Mouse (Mus musculus) liver (tissue): ENCODE data around the gene Ptcd3.
"Not testable (repeated sequence)": the region's sequence is repeated elsewhere in the genome, so short reads cannot be mapped to it uniquely, and the experiment has no call there.

Experiments used
- DNase-seq: peaks from one replicate; pipeline ENCODE4 v3.0.0-alpha.2; 2020; ENCODE audit warnings: mixed read lengths

Ptcd3 gene

GRCm38 (mm10) chr6:71868809-71869208, 39.7 kb downstream of the Ptcd3 start:
- no peak for DNase-seq

- DNase-seq = no peak
Observed at GRCm38 (mm10) chr6:71867751-71868150, 40.8 kb downstream of the Ptcd3 start.

- not testable (repeated sequence) for DNase-seq
Observed at GRCm38 (mm10) chr6:71846906-71847305, 61.6 kb downstream of the Ptcd3 start.

- DNase-seq = no peak
Observed at GRCm38 (mm10) chr6:71840597-71841290, 67.8 kb downstream of the Ptcd3 start.

GRCm38 (mm10) chr6:71839815-71840214, 68.7 kb downstream of the Ptcd3 start:
- no peak for DNase-seq

- no peak for DNase-seq
Observed at GRCm38 (mm10) chr6:71836811-71837210, 71.7 kb downstream of the Ptcd3 start.

GRCm38 (mm10) chr6:71831581-71831960, 77.0 kb downstream of the Ptcd3 start:
- DNase-seq = peak; percentile 97

GRCm38 (mm10) chr6:71830690-71831580, 77.6 kb downstream of the Ptcd3 start, which contains the start of gene Immt:
TSS of gene Immt (plus strand) at chr6:71831331.
- peak; percentile 98 for DNase-seq
